Mouse (Mus musculus) monocyte, adult 2 months (primary cell): ENCODE measurements around the gene Zfp292.

Experiments
- DNase-seq, 2 experiments: peaks; one replicate each; pipeline ENCODE4 v3.0.0; 2022; ENCODE audit warnings: low spot score in 2 of 2, low read depth in 1 of 2

The Zfp292 gene

DNA sequence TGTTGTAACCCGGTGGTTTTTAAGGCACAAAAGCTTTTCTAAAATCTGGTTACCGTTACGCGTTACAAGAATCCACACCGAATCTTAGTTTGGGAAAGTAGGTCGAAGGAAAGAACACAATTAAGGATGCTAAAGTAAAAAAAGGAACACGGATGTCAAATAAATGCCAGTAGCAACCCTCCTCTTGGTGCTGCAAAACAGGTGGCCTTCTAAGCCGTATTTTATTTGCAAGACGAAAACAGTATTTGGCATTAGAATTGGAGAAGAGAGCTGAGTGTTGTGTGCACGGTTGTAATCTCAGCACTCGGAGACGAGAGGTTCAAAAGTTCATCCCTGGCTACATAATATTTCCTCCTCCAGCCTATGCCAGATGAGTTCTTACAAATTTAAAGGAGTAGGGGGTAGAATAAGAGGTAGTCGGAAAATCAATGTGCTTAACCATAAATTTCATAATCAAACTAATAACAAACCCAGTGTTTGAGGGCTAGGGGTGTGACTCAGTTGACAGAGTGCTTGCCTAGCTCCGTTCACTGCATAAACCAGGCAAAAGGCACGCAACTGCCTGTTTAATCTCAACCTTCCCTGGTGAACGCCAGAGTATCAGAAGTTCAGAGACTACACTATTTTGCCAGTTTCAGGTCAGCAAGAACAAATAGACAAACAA is 738 bp upstream of the Zfp292 start:
- DNase-seq, result no peak

DNA sequence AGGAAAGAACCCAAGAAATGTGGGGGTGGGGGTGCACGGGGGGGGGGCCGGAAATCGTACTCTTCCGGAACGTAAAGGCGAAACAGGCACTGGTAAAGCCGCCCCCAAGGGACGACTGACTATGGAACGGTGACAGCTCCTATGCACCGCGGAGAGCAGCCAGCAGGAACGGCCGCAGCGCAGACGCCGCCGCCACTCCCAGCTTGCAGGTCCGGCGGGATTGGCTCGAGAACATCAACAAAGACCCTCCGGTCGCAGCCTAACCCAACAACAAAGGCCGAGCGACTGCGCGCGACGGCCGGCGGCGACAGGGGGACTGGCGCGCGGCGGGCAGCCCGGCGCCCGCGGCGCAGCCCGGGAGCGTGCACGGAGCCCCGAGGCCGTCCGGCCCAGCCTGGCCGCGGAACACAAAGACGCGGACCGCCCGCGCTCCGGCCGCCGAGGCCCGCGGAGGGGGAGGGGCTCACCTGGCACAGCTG is 430 bp downstream of the Zfp292 start:
- no peak for DNase-seq

DNA sequence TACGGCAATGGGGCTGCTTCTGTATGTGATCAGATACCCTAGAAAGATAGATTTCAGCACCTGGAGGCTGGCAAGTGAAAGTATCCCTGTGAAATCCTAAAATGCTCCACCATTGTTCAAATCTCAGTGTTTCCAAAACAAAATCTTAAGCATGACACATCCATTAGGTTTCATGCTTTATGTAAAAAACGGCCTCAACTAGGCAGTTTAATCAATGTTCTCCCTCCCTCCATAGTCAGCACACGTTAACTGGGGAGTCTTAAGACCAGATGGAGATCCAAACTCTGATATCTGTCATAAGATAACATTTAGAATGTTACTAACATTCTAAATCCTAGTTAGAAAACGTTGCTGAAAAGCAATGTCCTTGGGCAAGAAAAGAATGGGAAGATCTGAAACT is 909 bp downstream of the Zfp292 start:
- DNase-seq, result no peak

GRCm38 (mm10) chr4:34880921-34881650 is 1.7 kb downstream of the Zfp292 start:
- no peak for DNase-seq

- DNase-seq, result no peak
These were observed 8.5 kb downstream of the Zfp292 start for GRCm38 (mm10) chr4:34874234-34874633.

DNA sequence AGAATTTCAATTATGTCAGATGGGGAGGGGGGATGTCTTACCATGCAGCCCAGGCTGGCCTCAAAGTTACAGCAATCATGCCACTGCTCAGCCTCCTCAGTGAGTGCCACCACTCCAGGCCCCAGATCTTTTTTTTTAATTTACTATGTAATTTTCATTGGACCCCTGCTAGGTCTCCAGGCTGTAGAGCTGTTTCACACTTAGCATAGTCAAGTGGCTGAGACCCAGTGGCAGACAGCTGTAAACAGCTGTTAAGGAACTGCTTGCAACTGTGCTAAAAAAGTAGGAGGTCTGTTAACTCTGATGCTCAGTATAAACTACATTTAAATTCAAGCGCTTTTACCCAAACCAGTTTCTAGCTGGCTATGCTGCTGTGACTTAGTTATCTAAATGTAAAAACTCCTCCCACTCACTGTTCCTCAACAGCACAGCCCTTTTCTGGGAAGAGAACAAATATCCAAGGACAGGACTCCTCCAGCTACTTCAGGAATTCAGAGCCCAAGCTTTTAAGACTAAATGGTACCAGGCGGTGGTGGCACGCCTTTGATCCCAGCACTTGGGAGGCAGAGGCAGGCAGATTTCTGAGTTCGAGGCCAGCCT is 9.8 kb downstream of the Zfp292 start:
- no peak for DNase-seq

DNA sequence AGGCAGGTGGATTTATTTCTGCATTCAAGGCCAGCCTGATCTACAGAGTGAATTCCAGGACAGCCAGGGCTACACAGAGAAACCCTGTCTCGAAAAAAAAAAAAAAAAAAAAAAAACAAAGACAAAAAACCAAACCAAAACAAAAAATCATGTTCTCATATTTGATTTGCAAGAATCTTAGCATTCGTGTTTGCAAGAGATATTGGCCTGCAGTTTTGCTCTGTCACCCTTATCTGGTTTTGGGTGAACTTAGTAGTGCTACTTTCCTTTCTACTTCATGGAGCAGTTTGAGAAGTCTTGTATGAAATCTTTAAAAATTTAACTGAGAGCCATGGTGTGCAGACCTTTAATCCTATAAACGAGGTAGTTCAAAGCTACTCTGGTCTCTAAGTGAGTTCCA is 12.9 kb downstream of the Zfp292 start:
- DNase-seq, result no peak

DNA sequence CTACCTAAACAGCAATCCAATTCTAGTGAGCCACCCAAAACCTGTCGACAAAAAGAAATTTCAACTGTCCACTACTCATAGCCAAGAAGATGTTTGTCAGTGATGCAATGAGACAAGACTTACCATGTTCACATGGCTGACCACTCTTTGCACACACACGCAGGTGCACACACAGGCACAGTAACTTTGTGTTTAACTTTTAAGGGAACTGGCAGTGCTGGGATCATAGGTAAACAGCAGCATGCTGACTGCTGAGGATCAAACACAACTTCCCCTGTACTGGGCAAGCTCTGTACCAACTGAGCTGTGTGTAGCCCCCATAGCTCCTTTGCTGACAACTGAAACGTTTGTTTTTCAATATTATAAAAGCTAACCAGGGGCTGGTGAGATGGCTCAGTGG is 21.3 kb downstream of the Zfp292 start:
- DNase-seq, result no peak

GRCm38 (mm10) chr4:34859416-34859815 is 23.3 kb downstream of the Zfp292 start:
- DNase-seq, result no peak

DNA sequence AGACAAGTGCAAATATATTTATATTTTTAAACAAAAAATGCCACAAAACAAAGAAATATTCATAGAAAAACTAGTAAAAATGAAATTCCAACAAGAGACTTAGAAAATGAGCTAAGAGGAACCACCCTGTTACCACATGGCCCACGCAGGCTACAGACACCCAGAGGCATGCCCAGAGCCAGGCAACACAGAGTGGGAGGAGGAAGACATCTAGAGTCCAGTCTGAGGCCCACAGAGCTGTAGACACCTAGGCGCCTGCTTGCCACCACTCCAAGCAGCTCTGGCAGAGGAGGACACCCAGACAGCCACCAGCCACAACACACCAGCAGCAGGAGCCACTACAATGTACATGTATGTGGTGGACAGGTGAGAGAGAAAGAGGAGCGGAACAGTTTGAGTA is 23.9 kb downstream of the Zfp292 start:
- DNase-seq, result no peak

GRCm38 (mm10) chr4:34855966-34856365 is 26.8 kb downstream of the Zfp292 start:
- DNase-seq, result no peak

- DNase-seq, result no peak
These were observed 30.7 kb downstream of the Zfp292 start for GRCm38 (mm10) chr4:34852051-34852450.

GRCm38 (mm10) chr4:34850156-34850555 is 32.6 kb downstream of the Zfp292 start:
- no peak for DNase-seq

- no peak for DNase-seq
These were observed 35.0 kb downstream of the Zfp292 start for GRCm38 (mm10) chr4:34847679-34848309.

GRCm38 (mm10) chr4:34843839-34844238 is 38.9 kb downstream of the Zfp292 start:
- DNase-seq, result no peak

GRCm38 (mm10) chr4:34842826-34843225 is 39.9 kb downstream of the Zfp292 start:
- DNase-seq, result no peak

GRCm38 (mm10) chr4:34831496-34831895 is 51.3 kb downstream of the Zfp292 start:
- no peak for DNase-seq

GRCm38 (mm10) chr4:34829456-34829855 is 53.3 kb downstream of the Zfp292 start:
- DNase-seq, result no peak

- no peak for DNase-seq
These were observed 58.9 kb downstream of the Zfp292 start for GRCm38 (mm10) chr4:34823901-34824300.

DNA sequence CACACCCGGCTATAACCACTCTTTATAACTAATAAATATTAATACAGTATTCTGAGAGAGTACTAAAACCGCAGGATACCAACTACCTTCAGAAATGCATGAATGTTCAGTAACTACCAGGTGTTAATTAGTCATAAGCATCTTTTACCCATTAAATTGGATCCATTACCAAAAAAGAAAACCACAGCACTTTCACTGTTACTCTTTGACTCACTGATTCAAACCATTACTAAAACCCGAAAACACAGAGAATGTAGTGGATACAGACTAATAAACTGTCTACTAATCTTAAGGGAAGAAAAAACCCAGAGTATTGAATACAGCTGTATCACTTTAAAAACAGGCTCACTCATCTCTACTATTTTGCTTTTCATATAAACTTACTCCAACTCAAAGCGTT is 62.9 kb downstream of the Zfp292 start:
- no peak for DNase-seq

DNA sequence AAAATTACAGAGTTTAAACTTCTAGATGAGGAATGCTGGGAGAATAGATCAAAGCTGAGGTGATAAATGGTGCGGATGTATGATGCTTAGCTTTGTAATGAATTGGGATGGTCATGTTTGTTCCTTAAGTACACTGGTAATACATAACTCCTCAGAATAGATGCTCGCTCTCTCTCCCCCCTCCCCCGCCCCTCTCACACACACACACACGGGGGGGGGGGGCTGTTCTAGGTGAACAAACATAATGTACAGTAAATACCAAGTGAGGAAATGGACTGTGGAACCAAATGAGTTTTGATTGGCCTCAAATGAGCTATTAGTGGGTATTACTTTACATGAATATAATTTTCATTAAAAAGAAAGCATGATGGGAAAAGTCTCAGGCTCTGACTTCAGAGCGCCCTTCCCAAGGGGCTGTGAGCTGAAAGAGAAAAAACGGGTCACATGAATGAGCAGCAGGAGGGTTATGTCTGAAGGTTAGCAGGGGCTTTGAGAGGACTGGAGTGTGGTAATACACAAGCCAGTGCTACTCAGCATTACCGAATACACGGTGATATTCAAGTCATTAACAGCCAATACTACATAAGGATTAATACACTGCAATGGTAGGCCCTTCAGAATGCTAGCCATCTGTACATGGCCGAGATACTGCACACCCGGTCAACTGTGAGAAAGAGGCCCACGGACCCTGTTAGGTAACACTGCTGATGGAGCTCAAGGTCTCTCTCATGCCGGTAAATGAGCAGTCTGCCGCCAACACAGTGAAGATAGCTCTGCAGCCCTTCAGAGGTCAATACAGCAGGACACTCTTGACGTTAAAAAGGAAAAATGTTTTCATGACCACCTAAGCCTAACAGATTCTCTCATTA is 81.4 kb downstream of the Zfp292 start:
- no peak for DNase-seq
